Mouse (Mus musculus) myocyte (in vitro differentiated cells): ENCODE measurements around the gene Dppa4.

Experiments used
- CEBPB ChIP-seq: IDR thresholded peaks from 2 replicates; pipeline ENCODE4 v1.6.1; 2011; ENCODE audit warnings: mild to moderate bottlenecking, moderate library complexity; ENCODE audit not compliant: poor library complexity, insufficient read depth, severe bottlenecking
- E2F4 ChIP-seq: IDR thresholded peaks from one replicate; pipeline ENCODE4 v1.6.1; 2011; ENCODE audit warnings: mild to moderate bottlenecking, control low read depth, moderate library complexity; ENCODE audit not compliant: insufficient read depth
- MAX ChIP-seq: IDR thresholded peaks from one replicate; pipeline ENCODE4 v1.6.1; 2011; ENCODE audit warnings: low read depth, mild to moderate bottlenecking, control low read depth
- MYOD1 ChIP-seq, 3 experiments: IDR thresholded peaks; one replicate each; pipeline ENCODE4 v1.6.1; 2011; ENCODE audit warnings: control low read depth in 2 of 3, low read depth in 2 of 3, mild to moderate bottlenecking in 2 of 3, moderate library complexity in 1 of 3; ENCODE audit not compliant: insufficient read length in 2 of 3, control insufficient read depth in 1 of 3
- MYOG ChIP-seq, 3 experiments: IDR thresholded peaks; one replicate each; pipeline ENCODE4 v1.6.1; 2011; ENCODE audit warnings: control low read depth in 2 of 3, low read depth in 2 of 3, mild to moderate bottlenecking in 2 of 3; ENCODE audit not compliant: insufficient read length in 2 of 3, control insufficient read depth in 1 of 3, insufficient read depth in 1 of 3
- POLR2A ChIP-seq: IDR thresholded peaks from one replicate; pipeline ENCODE4 v1.6.1; 2011; ENCODE audit warnings: low read depth, mild to moderate bottlenecking, control low read depth, moderate library complexity; ENCODE audit not compliant: insufficient read length
- POLR2AphosphoS2 ChIP-seq: IDR thresholded peaks from one replicate; pipeline ENCODE4 v1.6.1; 2011; ENCODE audit warnings: low read depth, control low read depth; ENCODE audit not compliant: insufficient read length
- REST ChIP-seq: IDR thresholded peaks from one replicate; pipeline ENCODE4 v1.6.1; 2011; ENCODE audit warnings: mild to moderate bottlenecking, control low read depth, moderate library complexity; ENCODE audit not compliant: insufficient read depth, insufficient read length
- SRF ChIP-seq: IDR thresholded peaks from one replicate; pipeline ENCODE4 v1.6.1; 2011; ENCODE audit warnings: low read depth; ENCODE audit not compliant: control insufficient read depth, insufficient read length
- TCF12 ChIP-seq: IDR thresholded peaks from one replicate; pipeline ENCODE4 v1.6.1; 2011; ENCODE audit warnings: mild to moderate bottlenecking, control low read depth; ENCODE audit not compliant: poor library complexity, insufficient read depth, severe bottlenecking
- TCF3 ChIP-seq: IDR thresholded peaks from one replicate; pipeline ENCODE4 v1.6.1; 2011; ENCODE audit warnings: low read depth, control low read depth; ENCODE audit not compliant: insufficient read length
- USF1 ChIP-seq: IDR thresholded peaks from one replicate; pipeline ENCODE4 v1.6.1; 2011; ENCODE audit warnings: low read depth, mild to moderate bottlenecking, control low read depth, moderate library complexity

- TF ChIP-seq POLR2A (no peak), MAX (no peak), MYOG (IDR thresholded peaks at IDR 0.05; ENCODE audit: control insufficient read depth in 1 of 3, insufficient read depth in 1 of 3, insufficient read length in 2 of 3, low read depth in 2 of 3) (no peak), REST (no peak), POLR2AphosphoS2 (no peak), E2F4 (no peak), USF1 (no peak), MYOD1 (IDR thresholded peaks at IDR 0.05; ENCODE audit: control insufficient read depth in 1 of 3, insufficient read length in 2 of 3, low read depth in 2 of 3) (no peak), TCF12 (no peak), SRF (no peak), CEBPB (no peak), TCF3 (no peak)
Measured at GRCm38 (mm10) chr16:48234999-48235398, 48.5 kb upstream of the Dppa4 start.
